Mouse (Mus musculus) MEL (cell line): Measurements from ENCODE around the gene Hrk. TPM values are rescaled to one million over a fixed set of nuclear protein-coding genes. Genes with fewer than 3 reads are reported as not detected.

Experiments used
- DNase-seq: peaks from one replicate; pipeline ENCODE4 v3.0.0; 2011; ENCODE audit warnings: low read depth, low spot score
- H3K27ac ChIP-seq: 2 replicates; pipeline ENCODE4 v1.5.1; 2012; ENCODE audit warnings: low read depth, mild to moderate bottlenecking, control low read depth, low read length, moderate library complexity; ENCODE audit not compliant: control insufficient read depth
- H3K27me3 ChIP-seq, 2 experiments: fragments of 150-350 bp in 1 of 2; sonication (generic) in 1 of 2; 2 replicates each; pipeline ENCODE4 v1.6.1; 2012; ENCODE audit warnings: low read length in 2 of 2, mild to moderate bottlenecking in 2 of 2, improper control_type of control experiment in 1 of 2, moderate library complexity in 1 of 2; ENCODE audit not compliant: insufficient read depth in 2 of 2, control insufficient read depth in 1 of 2
- H3K36me3 ChIP-seq, 2 experiments: 2 replicates each; pipeline ENCODE4 v1.6.1; 2012 to 2014; ENCODE audit warnings: low read length in 2 of 2, improper control_type of control experiment in 1 of 2, inconsistent platforms in 1 of 2, mild to moderate bottlenecking in 1 of 2; ENCODE audit not compliant: insufficient read depth in 2 of 2, control insufficient read depth in 1 of 2
- H3K4me1 ChIP-seq, 2 experiments: fragments of 150-350 bp in 1 of 2; sonication (generic) in 1 of 2; 2 replicates each; pipeline ENCODE4 v1.6.1; 2012; ENCODE audit warnings: low read length in 2 of 2, improper control_type of control experiment in 1 of 2, mild to moderate bottlenecking in 1 of 2; ENCODE audit not compliant: insufficient read depth in 2 of 2, control insufficient read depth in 1 of 2
- H3K4me3 ChIP-seq, 2 experiments: fragments of 150-350 bp in 1 of 2; sonication (generic) in 1 of 2; 2 replicates each; pipeline ENCODE4 v1.5.1; 2012; ENCODE audit warnings: low read depth in 2 of 2, low read length in 2 of 2, mild to moderate bottlenecking in 2 of 2, moderate library complexity in 2 of 2, control low read depth in 1 of 2, improper control_type of control experiment in 1 of 2; ENCODE audit not compliant: control insufficient read depth in 1 of 2, insufficient read depth in 1 of 2
- H3K79me2 ChIP-seq: 2 replicates; pipeline ENCODE4 v1.6.1; 2012; ENCODE audit warnings: mild to moderate bottlenecking, low read length, moderate library complexity; ENCODE audit not compliant: control insufficient read depth, poor library complexity, insufficient read depth
- H3K9ac ChIP-seq: 2 replicates; pipeline ENCODE4 v1.6.1; 2012; ENCODE audit warnings: low read depth, mild to moderate bottlenecking, control low read depth, low read length, moderate library complexity; ENCODE audit not compliant: control insufficient read depth, poor library complexity, severe bottlenecking
- H3K9me3 ChIP-seq: fragments of 150-350 bp; sonication (generic); replicated peaks from 2 replicates; pipeline ENCODE4 v1.6.1; 2012; ENCODE audit warnings: mild to moderate bottlenecking, low read length, improper control_type of control experiment, moderate library complexity; ENCODE audit not compliant: insufficient read depth
- BHLHE40 ChIP-seq: IDR thresholded peaks from 2 replicates; pipeline ENCODE4 v1.6.1; 2012; ENCODE audit warnings: low read depth, mild to moderate bottlenecking, inconsistent platforms, low read length, improper control_type of control experiment, borderline replicate concordance
- CHD2 ChIP-seq: IDR thresholded peaks from 2 replicates; pipeline ENCODE4 v1.6.1; 2011; ENCODE audit warnings: low read length, improper control_type of control experiment
- CTCF ChIP-seq, 3 experiments: IDR thresholded peaks in 2 of 3; conservative IDR thresholded peaks in 1 of 3; 2 replicates each; pipeline ENCODE4 v1.5.1; 2011 to 2012; ENCODE audit warnings: low read length in 3 of 3, low read depth in 2 of 3, mild to moderate bottlenecking in 2 of 3, improper control_type of control experiment in 1 of 3, inconsistent platforms in 1 of 3, mixed read lengths in 1 of 3, moderate library complexity in 1 of 3; ENCODE audit not compliant: control insufficient read depth in 1 of 3, insufficient read depth in 1 of 3, poor library complexity in 1 of 3, severe bottlenecking in 1 of 3
- ELF1 ChIP-seq: IDR thresholded peaks from 2 replicates; pipeline ENCODE4 v1.6.1; 2014; ENCODE audit warnings: low read depth, mild to moderate bottlenecking, inconsistent platforms, low read length, improper control_type of control experiment, moderate library complexity
- ETS1 ChIP-seq: IDR thresholded peaks from 2 replicates; pipeline ENCODE4 v1.6.1; 2012; ENCODE audit warnings: low read depth, mild to moderate bottlenecking, inconsistent platforms, low read length, improper control_type of control experiment, moderate library complexity
- GABPA ChIP-seq: IDR thresholded peaks from 2 replicates; pipeline ENCODE4 v1.6.1; 2012; ENCODE audit warnings: low read depth, mild to moderate bottlenecking, inconsistent platforms, low read length, improper control_type of control experiment, moderate library complexity
- GATA1 ChIP-seq: IDR thresholded peaks from 2 replicates; pipeline ENCODE4 v1.6.1; 2011; ENCODE audit warnings: low read depth, low read length, improper control_type of control experiment
- KAT2A ChIP-seq: conservative IDR thresholded peaks from 2 replicates; pipeline ENCODE4 v1.6.1; 2012; ENCODE audit warnings: low read depth, low read length, improper control_type of control experiment, inconsistent platforms
- MAFK ChIP-seq: IDR thresholded peaks from 2 replicates; pipeline ENCODE4 v1.6.1; 2011; ENCODE audit warnings: low read depth, mild to moderate bottlenecking, low read length, improper control_type of control experiment, borderline replicate concordance
- MAZ ChIP-seq: IDR thresholded peaks from 2 replicates; pipeline ENCODE4 v1.6.1; 2012; ENCODE audit warnings: low read depth, mild to moderate bottlenecking, inconsistent platforms, low read length, improper control_type of control experiment
- MEF2A ChIP-seq: IDR thresholded peaks from 2 replicates; pipeline ENCODE4 v1.6.1; 2014; ENCODE audit warnings: low read depth, mild to moderate bottlenecking, inconsistent platforms, low read length, improper control_type of control experiment; ENCODE audit not compliant: poor library complexity, insufficient replicate concordance, severe bottlenecking; ENCODE audit errors: extremely low read depth
- MXI1 ChIP-seq: IDR thresholded peaks from 2 replicates; pipeline ENCODE4 v1.6.1; 2011; ENCODE audit warnings: mild to moderate bottlenecking, low read depth, low read length, improper control_type of control experiment
- MYB ChIP-seq: IDR thresholded peaks from 2 replicates; pipeline ENCODE4 v1.6.1; 2011; ENCODE audit warnings: mild to moderate bottlenecking, low read depth, low read length, improper control_type of control experiment
- POLR2AphosphoS5 ChIP-seq: IDR thresholded peaks from 2 replicates; pipeline ENCODE4 v1.6.1; 2012; ENCODE audit warnings: low read depth, borderline replicate concordance, mild to moderate bottlenecking, inconsistent platforms, low read length, moderate library complexity, mixed read lengths
- RAD21 ChIP-seq: IDR thresholded peaks from 2 replicates; pipeline ENCODE4 v1.6.1; 2011; ENCODE audit warnings: mild to moderate bottlenecking, low read depth, low read length, improper control_type of control experiment
- SMC3 ChIP-seq: IDR thresholded peaks from 2 replicates; pipeline ENCODE4 v1.6.1; 2011; ENCODE audit warnings: low read depth, low read length, improper control_type of control experiment
- TAL1 ChIP-seq: IDR thresholded peaks from 2 replicates; pipeline ENCODE4 v1.6.1; 2012; ENCODE audit warnings: mild to moderate bottlenecking, inconsistent platforms, low read length, moderate library complexity, mixed read lengths
- TCF12 ChIP-seq: IDR thresholded peaks from 2 replicates; pipeline ENCODE4 v1.6.1; 2014; ENCODE audit warnings: low read depth, mild to moderate bottlenecking, inconsistent platforms, low read length, improper control_type of control experiment, moderate library complexity
- USF1 ChIP-seq: IDR thresholded peaks from 2 replicates; pipeline ENCODE4 v1.6.1; 2014; ENCODE audit warnings: low read depth, mild to moderate bottlenecking, inconsistent platforms, low read length, improper control_type of control experiment, moderate library complexity
- USF2 ChIP-seq, 2 experiments: IDR thresholded peaks; 2 replicates each; pipeline ENCODE4 v1.6.1; 2011 to 2012; ENCODE audit warnings: improper control_type of control experiment in 2 of 2, low read length in 2 of 2, borderline replicate concordance in 1 of 2, inconsistent platforms in 1 of 2, low read depth in 1 of 2, mild to moderate bottlenecking in 1 of 2; ENCODE audit not compliant: insufficient read depth in 1 of 2
- ZC3H11A ChIP-seq: IDR thresholded peaks from 2 replicates; pipeline ENCODE4 v1.6.1; 2012; ENCODE audit warnings: low read depth, mild to moderate bottlenecking, inconsistent platforms, low read length, improper control_type of control experiment
- ZKSCAN1 ChIP-seq: IDR thresholded peaks from 2 replicates; pipeline ENCODE4 v1.6.1; 2012; ENCODE audit warnings: low read depth, mild to moderate bottlenecking, inconsistent platforms, low read length, improper control_type of control experiment, moderate library complexity
- ZMIZ1 ChIP-seq: IDR thresholded peaks from 2 replicates; pipeline ENCODE4 v1.6.1; 2012; ENCODE audit warnings: low read depth, mild to moderate bottlenecking, inconsistent platforms, low read length, improper control_type of control experiment, moderate library complexity
- ZNF384 ChIP-seq: IDR thresholded peaks from 2 replicates; pipeline ENCODE4 v1.6.1; 2012; ENCODE audit warnings: low read depth, mild to moderate bottlenecking, inconsistent platforms, low read length, improper control_type of control experiment
- polyA plus RNA-seq, 2 experiments: library from polyadenylated mRNA; stranded (reverse) in 1 of 2; unstranded in 1 of 2; fragments of >175 nt in 1 of 2; fragments of >200 nt in 1 of 2; gene quantifications; 2 replicates each; pipeline versions ENCODE4 v1.2.1 to v1.2.4; 2012; ENCODE audit warnings: low replicate concordance in 2 of 2, low read depth in 1 of 2; ENCODE audit not compliant: insufficient read length in 2 of 2, insufficient read depth in 1 of 2, missing spikeins in 1 of 2
- total RNA-seq: library from RNA; depleted of rRNA; stranded (reverse); fragments of 300-350 nt; gene quantifications from 2 replicates; pipeline ENCODE4 v1.2.3, GENCODE M21; 2012

Hrk gene
- total and polyA plus RNA-seq, 3 experiments = not detected

- no peak overlapping the region for H3K9ac ChIP-seq
- no peaks in the 10 kb centered on the region for H3K79me2 ChIP-seq
- no peaks in the 10 kb centered on the region for H3K27me3 ChIP-seq
- H3K36me3 ChIP-seq = no peaks in the 10 kb centered on the region
- no peak overlapping the region for H3K4me3 ChIP-seq
- H3K9me3 ChIP-seq = no peaks in the 10 kb centered on the region
- no peak for TF ChIP-seq TAL1
- no peak for TF ChIP-seq ELF1
- TF ChIP-seq BHLHE40 = no peak
- no peak for TF ChIP-seq ZC3H11A
- no peak for TF ChIP-seq MXI1
- no peak for TF ChIP-seq USF1
- no peak for TF ChIP-seq ZNF384
- no peak for TF ChIP-seq ZKSCAN1
- TF ChIP-seq RAD21 = no peak
- TF ChIP-seq USF2 (IDR thresholded peaks at IDR 0.05; ENCODE audit: borderline replicate concordance in 1 of 2, insufficient read depth in 1 of 2, low read depth in 1 of 2, low read length in 2 of 2) = no peak
- TF ChIP-seq SMC3 = no peak
- no peak for TF ChIP-seq TCF12
- TF ChIP-seq ZMIZ1 = no peak
- no peak for TF ChIP-seq MEF2A
- TF ChIP-seq GABPA = no peak
- no peak for TF ChIP-seq MAZ
- no peak for TF ChIP-seq POLR2AphosphoS5
- TF ChIP-seq ETS1 = no peak
- no peak for TF ChIP-seq CTCF (IDR thresholded peaks at IDR 0.05 in 2 of 3, conservative IDR thresholded peaks at IDR 0.05 in 1 of 3; ENCODE audit: control insufficient read depth in 1 of 3, insufficient read depth in 1 of 3, low read depth in 2 of 3, low read length in 3 of 3, poor library complexity in 1 of 3, severe bottlenecking in 1 of 3)
- TF ChIP-seq CHD2 = no peak
- no peaks in the 10 kb centered on the region for H3K4me1 ChIP-seq
- H3K27ac ChIP-seq = no peak overlapping the region
- no peak for DNase-seq
Measured at GRCm38 (mm10) chr5:118177640-118178039, 13.2 kb downstream of the Hrk start.

GRCm38 (mm10) chr5:118186903-118187633, 22.6 kb downstream of the Hrk start:
- H3K9me3 ChIP-seq = no peaks in the 10 kb centered on the region
- no peaks in the 10 kb centered on the region for H3K79me2 ChIP-seq
- H3K4me1 ChIP-seq = no peaks in the 10 kb centered on the region
- no peaks in the 10 kb centered on the region for H3K36me3 ChIP-seq
- H3K9ac ChIP-seq = no peak overlapping the region
- no peak overlapping the region for H3K27ac ChIP-seq
- H3K27me3 ChIP-seq = no peaks in the 10 kb centered on the region
- no peak overlapping the region for H3K4me3 ChIP-seq
- DNase-seq = no peak
- TF ChIP-seq MYB (no peak), GATA1 (no peak), KAT2A (no peak), MAFK (no peak)
